Mouse (Mus musculus) CH12.LX (cell line): ENCODE results near the gene Mgarp. TPM values are rescaled to one million over a fixed set of nuclear protein-coding genes. Genes with fewer than 3 reads are reported as not detected.

Source experiments
- DNase-seq: peaks from one replicate; pipeline ENCODE4 v3.0.0-alpha.2; 2013; ENCODE audit errors: extremely low read depth
- H3K27ac ChIP-seq: 2 replicates; pipeline ENCODE4 v1.5.1; 2012; ENCODE audit warnings: low read depth, mild to moderate bottlenecking, control low read depth, moderate library complexity; ENCODE audit not compliant: insufficient read depth
- H3K27me3 ChIP-seq: replicated peaks from 2 replicates; pipeline ENCODE3; 2012; ENCODE audit warnings: inconsistent platforms
- H3K36me3 ChIP-seq, 2 experiments: replicated peaks in 1 of 2; 2 replicates each; pipeline versions ENCODE3 to v1.6.1; 2012; ENCODE audit warnings: inconsistent platforms in 1 of 2, low read length in 1 of 2, mild to moderate bottlenecking in 1 of 2, mixed read lengths in 1 of 2, moderate library complexity in 1 of 2; ENCODE audit not compliant: control insufficient read depth in 1 of 2, insufficient read depth in 1 of 2
- H3K4me1 ChIP-seq, 2 experiments: 2 replicates each; pipeline ENCODE4 v1.6.1; 2012; ENCODE audit warnings: inconsistent platforms in 1 of 2, moderate library complexity in 1 of 2; ENCODE audit not compliant: insufficient read depth in 2 of 2, control insufficient read depth in 1 of 2
- H3K4me2 ChIP-seq: 2 replicates; pipeline ENCODE4 v1.6.1; 2012; ENCODE audit warnings: low read depth, mild to moderate bottlenecking, control low read depth; ENCODE audit not compliant: poor library complexity, insufficient read depth, severe bottlenecking
- H3K4me3 ChIP-seq, 3 experiments: fragments of 150-350 bp in 1 of 3; sonication (generic) in 1 of 3; replicated peaks in 1 of 3; 2 replicates each; pipeline versions ENCODE3 to v1.5.1; 2011 to 2012; ENCODE audit warnings: low read depth in 2 of 3, low read length in 2 of 3, mild to moderate bottlenecking in 2 of 3, moderate library complexity in 2 of 3, control low read depth in 1 of 3, improper control_type of control experiment in 1 of 3, inconsistent platforms in 1 of 3, mixed read lengths in 1 of 3; ENCODE audit not compliant: poor library complexity in 1 of 3
- H3K79me2 ChIP-seq: replicated peaks from 2 replicates; pipeline ENCODE4 v1.6.1; 2012; ENCODE audit warnings: mild to moderate bottlenecking, moderate library complexity; ENCODE audit not compliant: control insufficient read depth, poor library complexity, insufficient read depth, severe bottlenecking; ENCODE audit errors: extremely low read depth
- H3K9ac ChIP-seq: 2 replicates; pipeline ENCODE4 v1.6.1; 2012; ENCODE audit warnings: low read depth, mild to moderate bottlenecking, control low read depth, moderate library complexity; ENCODE audit not compliant: insufficient read depth
- H3K9me3 ChIP-seq: replicated peaks from 2 replicates; pipeline ENCODE3; 2012; ENCODE audit warnings: low read length, inconsistent platforms, mixed read lengths
- BHLHE40 ChIP-seq: IDR thresholded peaks from 2 replicates; pipeline ENCODE4 v1.6.1; 2011; ENCODE audit warnings: mild to moderate bottlenecking, low read depth, low read length, improper control_type of control experiment
- CHD1 ChIP-seq: IDR thresholded peaks from 2 replicates; pipeline ENCODE4 v1.6.1; 2012; ENCODE audit warnings: low read depth, low read length, improper control_type of control experiment, inconsistent platforms
- CHD2 ChIP-seq: IDR thresholded peaks from 2 replicates; pipeline ENCODE4 v1.6.1; 2011; ENCODE audit warnings: low read length, improper control_type of control experiment
- CTCF ChIP-seq, 2 experiments: IDR thresholded peaks in 1 of 2; conservative IDR thresholded peaks in 1 of 2; 2 replicates each; pipeline ENCODE4 v1.5.1; 2011 to 2012; ENCODE audit warnings: low read depth in 2 of 2, low read length in 2 of 2, improper control_type of control experiment in 1 of 2, inconsistent platforms in 1 of 2, mild to moderate bottlenecking in 1 of 2, moderate library complexity in 1 of 2
- ELF1 ChIP-seq: IDR thresholded peaks from 2 replicates; pipeline ENCODE4 v1.6.1; 2014; ENCODE audit warnings: low read depth, mild to moderate bottlenecking, inconsistent platforms, low read length, improper control_type of control experiment
- EP300 ChIP-seq: IDR thresholded peaks from 2 replicates; pipeline ENCODE4 v1.6.1; 2011; ENCODE audit warnings: low read length, improper control_type of control experiment
- ETS1 ChIP-seq: conservative IDR thresholded peaks from 2 replicates; pipeline ENCODE4 v1.6.1; 2012; ENCODE audit warnings: low read depth, mild to moderate bottlenecking, inconsistent platforms, low read length, improper control_type of control experiment, moderate library complexity
- GABPA ChIP-seq: IDR thresholded peaks from 2 replicates; pipeline ENCODE4 v1.6.1; 2012; ENCODE audit warnings: low read depth, low read length, improper control_type of control experiment, inconsistent platforms; ENCODE audit not compliant: insufficient replicate concordance
- HCFC1 ChIP-seq: IDR thresholded peaks from 2 replicates; pipeline ENCODE4 v1.6.1; 2012; ENCODE audit warnings: low read depth, mild to moderate bottlenecking, inconsistent platforms, low read length, improper control_type of control experiment
- IRF4 ChIP-seq: IDR thresholded peaks from 2 replicates; pipeline ENCODE4 v1.6.1; 2014; ENCODE audit warnings: low read depth, mild to moderate bottlenecking, inconsistent platforms, low read length, improper control_type of control experiment
- JUND ChIP-seq: conservative IDR thresholded peaks from 2 replicates; pipeline ENCODE4 v1.6.1; 2011; ENCODE audit warnings: low read depth, low read length, improper control_type of control experiment
- KAT2A ChIP-seq: IDR thresholded peaks from 2 replicates; pipeline ENCODE4 v1.6.1; 2012; ENCODE audit warnings: low read length, improper control_type of control experiment, inconsistent platforms; ENCODE audit not compliant: insufficient replicate concordance
- MAFK ChIP-seq: IDR thresholded peaks from 2 replicates; pipeline ENCODE4 v1.6.1; 2011; ENCODE audit warnings: low read length, improper control_type of control experiment; ENCODE audit not compliant: insufficient replicate concordance
- MAX ChIP-seq: IDR thresholded peaks from 2 replicates; pipeline ENCODE4 v1.6.1; 2011; ENCODE audit warnings: low read length, improper control_type of control experiment
- MAZ ChIP-seq: IDR thresholded peaks from 2 replicates; pipeline ENCODE4 v1.6.1; 2012; ENCODE audit warnings: low read depth, mild to moderate bottlenecking, inconsistent platforms, low read length, improper control_type of control experiment, moderate library complexity
- MEF2A ChIP-seq: IDR thresholded peaks from 2 replicates; pipeline ENCODE4 v1.6.1; 2014; ENCODE audit warnings: low read depth, mild to moderate bottlenecking, inconsistent platforms, low read length, improper control_type of control experiment, borderline replicate concordance
- MXI1 ChIP-seq: IDR thresholded peaks from 2 replicates; pipeline ENCODE4 v1.6.1; 2011; ENCODE audit warnings: mild to moderate bottlenecking, low read depth, low read length, improper control_type of control experiment
- MYC ChIP-seq: IDR thresholded peaks from 2 replicates; pipeline ENCODE4 v1.6.1; 2011; ENCODE audit warnings: low read depth, mild to moderate bottlenecking, improper control_type of control experiment, low read length
- NELFE ChIP-seq: IDR thresholded peaks from 2 replicates; pipeline ENCODE4 v1.6.1; 2011; ENCODE audit warnings: low read depth, low read length, improper control_type of control experiment
- PAX5 ChIP-seq: IDR thresholded peaks from 2 replicates; pipeline ENCODE4 v1.6.1; 2012; ENCODE audit warnings: low read length, inconsistent platforms, mixed read lengths
- POLR2AphosphoS2 ChIP-seq: IDR thresholded peaks from 2 replicates; pipeline ENCODE4 v1.6.1; 2011; ENCODE audit warnings: low read depth, low read length, improper control_type of control experiment
- RAD21 ChIP-seq: IDR thresholded peaks from 2 replicates; pipeline ENCODE4 v1.6.1; 2011; ENCODE audit warnings: low read depth, mild to moderate bottlenecking, low read length, improper control_type of control experiment, moderate library complexity
- RCOR1 ChIP-seq: conservative IDR thresholded peaks from 2 replicates; pipeline ENCODE4 v1.6.1; 2012; ENCODE audit warnings: low read depth, mild to moderate bottlenecking, inconsistent platforms, low read length, improper control_type of control experiment
- SIN3A ChIP-seq: IDR thresholded peaks from 2 replicates; pipeline ENCODE4 v1.6.1; 2012; ENCODE audit warnings: low read length, improper control_type of control experiment, inconsistent platforms
- SMC3 ChIP-seq: IDR thresholded peaks from 2 replicates; pipeline ENCODE4 v1.6.1; 2011; ENCODE audit warnings: low read depth, low read length, improper control_type of control experiment
- TCF12 ChIP-seq: IDR thresholded peaks from 2 replicates; pipeline ENCODE4 v1.6.1; 2014; ENCODE audit warnings: low read depth, mild to moderate bottlenecking, inconsistent platforms, low read length, improper control_type of control experiment
- USF1 ChIP-seq: IDR thresholded peaks from 2 replicates; pipeline ENCODE4 v1.6.1; 2014; ENCODE audit warnings: low read depth, mild to moderate bottlenecking, inconsistent platforms, low read length, improper control_type of control experiment
- USF2 ChIP-seq: conservative IDR thresholded peaks from 2 replicates; pipeline ENCODE4 v1.6.1; 2011; ENCODE audit warnings: low read depth, low read length, improper control_type of control experiment
- ZC3H11A ChIP-seq: IDR thresholded peaks from 2 replicates; pipeline ENCODE4 v1.6.1; 2012; ENCODE audit warnings: low read depth, mild to moderate bottlenecking, inconsistent platforms, low read length, improper control_type of control experiment
- ZKSCAN1 ChIP-seq: IDR thresholded peaks from 2 replicates; pipeline ENCODE4 v1.6.1; 2012; ENCODE audit warnings: low read depth, inconsistent platforms, low read length, improper control_type of control experiment, borderline replicate concordance
- ZNF384 ChIP-seq: IDR thresholded peaks from 2 replicates; pipeline ENCODE4 v1.6.1; 2012; ENCODE audit warnings: low read depth, low read length, improper control_type of control experiment, inconsistent platforms
- dilution Hi-C: fragments of 300-500 bp; cut with MboI; formaldehyde crosslinking; loops from 2 replicates; pipeline ENCODE4 v1.14.3; 2020; ENCODE audit warnings: low sequenced_read_pairs; ENCODE audit not compliant: extremely low pct_unique_long_range_greater_than_20kb, extremely low pct_ligation_motif_present
- in situ Hi-C: fragments of 300-500 bp; cut with MboI; formaldehyde crosslinking; loops from 3 replicates; pipeline ENCODE4 v1.14.3; 2019; ENCODE audit warnings: low sequenced_read_pairs, low pct_ligation_motif_present, low pct_unique_long_range_greater_than_20kb, mixed read lengths
- polyA plus RNA-seq: library from polyadenylated mRNA; unstranded; fragments of >175 nt; gene quantifications from 2 replicates; pipeline ENCODE4 v1.2.1, GENCODE M21; 2012; ENCODE audit warnings: low read depth; ENCODE audit not compliant: insufficient read length
- total RNA-seq, 2 experiments: library from RNA; depleted of rRNA; stranded (reverse); fragments of 300-350 nt in 1 of 2; fragments of >200 nt in 1 of 2; gene quantifications; 2 replicates each; pipeline ENCODE4 v1.2.3; 2012 to 2014

Gene Mgarp
- total and polyA plus RNA-seq, 3 experiments, result not detected

DNA sequence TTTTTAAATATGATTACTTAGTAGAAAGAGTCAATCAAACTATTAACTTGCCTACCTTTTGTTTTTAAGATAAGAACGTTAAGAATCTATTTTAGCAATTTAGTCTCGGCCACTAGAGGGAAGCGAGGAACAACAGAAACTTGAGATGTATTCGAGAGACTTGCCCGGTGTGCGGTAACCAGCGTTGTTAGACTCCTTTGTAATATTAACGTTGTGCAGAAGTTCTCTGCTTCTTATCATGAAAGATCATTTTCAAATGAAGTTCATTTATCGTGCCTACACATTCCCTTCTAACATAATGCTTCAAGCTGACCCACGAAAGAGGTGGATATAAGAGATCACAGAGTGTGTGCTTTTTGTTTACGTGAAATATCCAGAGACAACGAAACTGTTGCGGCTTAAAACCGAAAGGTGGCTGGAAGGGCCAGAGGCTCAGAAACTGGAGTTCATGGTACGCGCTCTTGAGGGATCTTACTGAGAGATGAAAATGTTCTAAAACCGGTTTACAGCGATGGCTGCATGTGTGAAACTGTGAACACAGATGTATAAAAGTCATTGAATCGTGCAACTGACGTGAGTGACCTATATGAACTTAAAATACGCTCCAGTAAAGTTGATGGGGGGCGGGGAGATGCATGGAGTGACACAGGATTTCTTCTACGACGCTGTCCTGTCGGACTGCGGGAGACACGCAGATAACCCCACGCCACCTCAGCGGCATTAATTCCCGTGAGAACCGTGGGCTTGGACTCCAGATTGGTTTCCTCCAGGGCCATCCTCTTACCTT, 18.5 kb downstream of the Mgarp start:
- in situ Hi-C loops (loop anchor here (5.0 kb wide), 1 partner anchor 34 kb away; no protein-coding TSS in a partner anchor), dilution Hi-C loops (no loop called here)
- H3K4me2 ChIP-seq, result peak overlapping the region; percentile 39
- H3K9me3 ChIP-seq, result peaks cover 3% of the 10 kb centered on the region
- H3K9ac ChIP-seq, result peak overlapping the region; percentile 41
- peaks cover 0 to 17% of the 10 kb centered on the region in 2 experiments; a peak in 2 of 4 replicates for H3K4me1 ChIP-seq
- TF ChIP-seq MAX, result 0 out of 2 replicates have a peak, but pooled peaks have one; percentile 26
- no peak for TF ChIP-seq KAT2A
- TF ChIP-seq MAZ, result no peak
- TF ChIP-seq MAFK, result no peak
- TF ChIP-seq MXI1, result peak; percentile 67
- TF ChIP-seq TCF12, result no peak
- TF ChIP-seq PAX5, result no peak
- TF ChIP-seq JUND, result no peak
- TF ChIP-seq USF1, result no peak
- no peak for TF ChIP-seq HCFC1
- no peak for TF ChIP-seq NELFE
- TF ChIP-seq ZNF384, result no peak
- no peak for TF ChIP-seq POLR2AphosphoS2
- no peak for TF ChIP-seq ZC3H11A
- peak; percentile 69 for TF ChIP-seq SIN3A
- 0 out of 2 replicates have a peak, but pooled peaks have one; percentile 19 for TF ChIP-seq BHLHE40
- peak; percentile 42 for TF ChIP-seq IRF4
- no peak for TF ChIP-seq CHD2
- TF ChIP-seq ZKSCAN1, result no peak
- no peak for TF ChIP-seq CHD1
- 0 out of 2 replicates have a peak, but pooled peaks have one; percentile 6 for TF ChIP-seq ETS1
- no peak for TF ChIP-seq USF2
- TF ChIP-seq GABPA, result no peak
- no peak; the same call in 1 of the 2 replicates for TF ChIP-seq ELF1
- peak; percentile 43 for TF ChIP-seq SMC3
- TF ChIP-seq MYC, result peak; percentile 26; the same call in 1 of the 2 replicates
- peak; percentile 63 for TF ChIP-seq RAD21
- peak; percentile 24 to 80; a peak in 2 of 4 replicates for TF ChIP-seq CTCF (conservative IDR thresholded peaks at IDR 0.05 in 1 of 2, IDR thresholded peaks at IDR 0.05 in 1 of 2; ENCODE audit: low read depth in 2 of 2, low read length in 2 of 2)
- TF ChIP-seq EP300, result no peak
- no peak for TF ChIP-seq RCOR1
- TF ChIP-seq MEF2A, result no peak
- H3K27me3 ChIP-seq, result no peaks in the 10 kb centered on the region
- H3K4me3 ChIP-seq, result peak overlapping the region; percentile 45 to 88 (median 47)
- H3K79me2 ChIP-seq, result no peaks in the 10 kb centered on the region
- H3K36me3 ChIP-seq, result no peaks in the 10 kb centered on the region
- peak overlapping the region; percentile 38 for H3K27ac ChIP-seq
- DNase-seq, result peak; percentile 57
